In the genomic region with DNA sequence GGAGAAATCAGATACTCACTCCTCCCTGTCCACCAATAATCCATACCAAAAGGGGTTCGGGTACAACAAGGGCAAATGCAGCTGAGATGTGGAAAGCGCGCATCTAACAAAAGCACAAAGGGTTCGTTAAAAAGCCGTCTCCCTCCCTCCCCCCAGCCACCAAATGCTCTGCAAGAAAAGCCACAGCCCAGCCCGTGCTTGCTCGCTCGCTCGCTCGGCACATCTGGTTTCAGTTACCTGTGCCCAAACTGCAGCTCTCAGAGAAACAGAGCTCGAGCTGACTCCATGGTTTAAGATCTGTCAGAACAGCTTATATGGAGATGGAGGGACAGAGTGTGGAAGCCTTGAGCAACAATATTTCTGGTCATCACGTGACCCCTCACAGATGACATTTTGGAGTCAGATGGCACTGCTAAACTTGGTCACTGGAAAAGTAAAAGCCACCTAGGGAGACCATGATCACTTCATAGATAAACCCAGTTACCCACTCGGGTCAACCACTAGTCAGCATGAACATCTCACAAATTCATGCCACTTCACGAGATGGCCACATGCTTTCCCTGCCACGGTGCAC, we compare ENCODE assay signal across 8 mouse cellular contexts. TPM values are rescaled to one million over a fixed set of nuclear protein-coding genes. Genes with fewer than 3 reads are reported as not detected.
DNase-seq lines count a peak whose midpoint lies in the region; ATAC-seq and TF ChIP-seq lines count a peak whose summit lies in the region.
"Had no signal": no experiment of that assay in that cellular context is flagged by ENCODE, and none has a peak within 500 bp of the region (broad histone marks: within the 10 kb centered on the region; RNA-seq: fewer than 3 reads in every experiment).

No protein-coding gene starts in this region.

- no peaks in the 10 kb centered on the region for H3K36me3 ChIP-seq in kidney, embryonic 16.5 days (ENCODE audit: insufficient read depth, low read length)
- no peaks in the 10 kb centered on the region for H3K36me3 ChIP-seq in limb, embryonic 14.5 days (ENCODE audit: control insufficient read depth, insufficient read depth, low read length)

- peak overlapping the region; percentile 3; the same call in 1 of the 2 replicates for H3K4me3 ChIP-seq in kidney, embryonic 16.5 days (ENCODE audit: low read length)
- H3K4me3 ChIP-seq in limb, embryonic 14.5 days (replicated peaks; ENCODE audit: low read length), result peak overlapping the region; percentile 24

- ATAC-seq in kidney, embryonic 16.5 days (ENCODE audit: low FRiP score, low TSS enrichment), result no peak
- peak; percentile 82 for ATAC-seq in limb, embryonic 14.5 days (ENCODE audit: low FRiP score, low read depth)

- 36% methylated on average over 15 of the region's 15 CpGs for WGBS in kidney, embryonic 16.5 days
- 13% methylated on average over 15 of the region's 15 CpGs for WGBS in limb, embryonic 14.5 days

- TF ChIP-seq POLR2A in limb, embryonic 14.5 days (IDR thresholded peaks at IDR 0.05; ENCODE audit: borderline replicate concordance, extremely low read depth, insufficient read depth, insufficient read length), result 0 out of 2 replicates have a peak, but pooled peaks have one; percentile 22

- H3K27me3 ChIP-seq in kidney, embryonic 16.5 days (ENCODE audit: insufficient read depth, low read length), result no peaks in the 10 kb centered on the region
- H3K27me3 ChIP-seq in limb, embryonic 14.5 days (ENCODE audit: control insufficient read depth, insufficient read depth, low read length), result no peaks in the 10 kb centered on the region

- H3K9me3 ChIP-seq in kidney, embryonic 16.5 days (ENCODE audit: low read length), result peaks cover 6% of the 10 kb centered on the region; the same call in 1 of the 2 replicates
- no peaks in the 10 kb centered on the region for H3K9me3 ChIP-seq in limb, embryonic 14.5 days (ENCODE audit: control insufficient read depth, low read length)

- DNase-seq in kidney, postnatal 10 days, result no peak
- peak; percentile 60 for DNase-seq in embryo, embryonic 9.5 days (ENCODE audit: extremely low spot score)
- peak; percentile 77 for DNase-seq in limb, embryonic 14.5 days (ENCODE audit: low spot score)
- peak; percentile 79 for DNase-seq in thymus, postnatal 25 days
- no peak for DNase-seq in cerebellum, adult 18-20 months
- no peak for DNase-seq in cerebellum, adult 9-11 months
- DNase-seq: kidney, postnatal 25 days had no signal

- peak overlapping the region; percentile 14; the same call in 1 of the 2 replicates for H3K4me2 ChIP-seq in kidney, embryonic 16.5 days (replicated peaks; ENCODE audit: low read depth, low read length)
- peak overlapping the region; percentile 46 for H3K4me2 ChIP-seq in limb, embryonic 14.5 days (replicated peaks; ENCODE audit: low read depth, low read length, severe bottlenecking)

- H3K4me1 ChIP-seq in kidney, embryonic 16.5 days (ENCODE audit: insufficient read depth, low read length), result 0 out of 2 replicates have a peak, but pooled peaks cover 3% of the 10 kb centered on the region
- H3K4me1 ChIP-seq in limb, embryonic 14.5 days (ENCODE audit: control insufficient read depth, insufficient read depth, low read length), result peaks cover 53% of the 10 kb centered on the region

- H3K9ac ChIP-seq in kidney, embryonic 16.5 days (replicated peaks; ENCODE audit: low read length), result no peak overlapping the region
- H3K9ac ChIP-seq in limb, embryonic 14.5 days (ENCODE audit: low read depth, low read length, severe bottlenecking), result peak overlapping the region; percentile 50

- no peak overlapping the region for H3K27ac ChIP-seq in kidney, embryonic 16.5 days (ENCODE audit: low read length)
- H3K27ac ChIP-seq in limb, embryonic 14.5 days (replicated peaks; ENCODE audit: low read depth, low read length), result peak overlapping the region; percentile 90

RNA-seq across cellular contexts. Expression of a gene that starts 19.0 kb away (rescaled TPM):
- polyA plus RNA-seq in kidney, embryonic 16.5 days (2015; fragmentation: Nextera tagmentation; extraction: Ambion mirVana), result 6.6 and 6.8 TPM in 2 replicates
- 38.8 and 43.8 TPM in 2 replicates for polyA plus RNA-seq in limb, embryonic 14.5 days (2012; rRNA removed)
- 23.5 and 27.7 TPM in 2 replicates for polyA plus RNA-seq in limb, embryonic 14.5 days (2014; fragmentation: Nextera tagmentation; extraction: Ambion mirVana)

Comparison
In these comparisons a context has a peak if more than half of its experiments do, and no peak if none do; other contexts are left out.
1. DNase-seq: peak in embryo, embryonic 9.5 days (single experiment), limb, embryonic 14.5 days (single experiment) and thymus, postnatal 25 days (single experiment); none in kidney, postnatal 10 days (single experiment), cerebellum, adult 18-20 months (0 of 2) and cerebellum, adult 9-11 months (single experiment).